Mouse (Mus musculus) MEL (cell line): Measurements from ENCODE around the gene Bcl6. TPM values are rescaled to one million over a fixed set of nuclear protein-coding genes. Genes with fewer than 3 reads are reported as not detected.

ENCODE experiments used
- DNase-seq: peaks from one replicate; pipeline ENCODE4 v3.0.0; 2011; ENCODE audit warnings: low read depth, low spot score
- H3K27ac ChIP-seq: 2 replicates; pipeline ENCODE4 v1.5.1; 2012; ENCODE audit warnings: low read depth, mild to moderate bottlenecking, control low read depth, low read length, moderate library complexity; ENCODE audit not compliant: control insufficient read depth
- H3K27me3 ChIP-seq, 2 experiments: fragments of 150-350 bp in 1 of 2; sonication (generic) in 1 of 2; 2 replicates each; pipeline ENCODE4 v1.6.1; 2012; ENCODE audit warnings: low read length in 2 of 2, mild to moderate bottlenecking in 2 of 2, improper control_type of control experiment in 1 of 2, moderate library complexity in 1 of 2; ENCODE audit not compliant: insufficient read depth in 2 of 2, control insufficient read depth in 1 of 2
- H3K36me3 ChIP-seq, 2 experiments: 2 replicates each; pipeline ENCODE4 v1.6.1; 2012 to 2014; ENCODE audit warnings: low read length in 2 of 2, improper control_type of control experiment in 1 of 2, inconsistent platforms in 1 of 2, mild to moderate bottlenecking in 1 of 2; ENCODE audit not compliant: insufficient read depth in 2 of 2, control insufficient read depth in 1 of 2
- H3K4me1 ChIP-seq, 2 experiments: fragments of 150-350 bp in 1 of 2; sonication (generic) in 1 of 2; 2 replicates each; pipeline ENCODE4 v1.6.1; 2012; ENCODE audit warnings: low read length in 2 of 2, improper control_type of control experiment in 1 of 2, mild to moderate bottlenecking in 1 of 2; ENCODE audit not compliant: insufficient read depth in 2 of 2, control insufficient read depth in 1 of 2
- H3K4me3 ChIP-seq, 2 experiments: fragments of 150-350 bp in 1 of 2; sonication (generic) in 1 of 2; 2 replicates each; pipeline ENCODE4 v1.5.1; 2012; ENCODE audit warnings: low read depth in 2 of 2, low read length in 2 of 2, mild to moderate bottlenecking in 2 of 2, moderate library complexity in 2 of 2, control low read depth in 1 of 2, improper control_type of control experiment in 1 of 2; ENCODE audit not compliant: control insufficient read depth in 1 of 2, insufficient read depth in 1 of 2
- H3K79me2 ChIP-seq: 2 replicates; pipeline ENCODE4 v1.6.1; 2012; ENCODE audit warnings: mild to moderate bottlenecking, low read length, moderate library complexity; ENCODE audit not compliant: control insufficient read depth, poor library complexity, insufficient read depth
- H3K9ac ChIP-seq: 2 replicates; pipeline ENCODE4 v1.6.1; 2012; ENCODE audit warnings: low read depth, mild to moderate bottlenecking, control low read depth, low read length, moderate library complexity; ENCODE audit not compliant: control insufficient read depth, poor library complexity, severe bottlenecking
- H3K9me3 ChIP-seq: fragments of 150-350 bp; sonication (generic); replicated peaks from 2 replicates; pipeline ENCODE4 v1.6.1; 2012; ENCODE audit warnings: mild to moderate bottlenecking, low read length, improper control_type of control experiment, moderate library complexity; ENCODE audit not compliant: insufficient read depth
- BHLHE40 ChIP-seq: IDR thresholded peaks from 2 replicates; pipeline ENCODE4 v1.6.1; 2012; ENCODE audit warnings: low read depth, mild to moderate bottlenecking, inconsistent platforms, low read length, improper control_type of control experiment, borderline replicate concordance
- E2F4 ChIP-seq: IDR thresholded peaks from 2 replicates; pipeline ENCODE4 v1.6.1; 2011; ENCODE audit warnings: low read depth, low read length, improper control_type of control experiment, borderline replicate concordance
- EP300 ChIP-seq, 2 experiments: IDR thresholded peaks; 2 replicates each; pipeline ENCODE4 v1.6.1; 2011; ENCODE audit warnings: improper control_type of control experiment in 2 of 2, low read length in 2 of 2, low read depth in 1 of 2, mild to moderate bottlenecking in 1 of 2
- GATA1 ChIP-seq: IDR thresholded peaks from 2 replicates; pipeline ENCODE4 v1.6.1; 2011; ENCODE audit warnings: low read depth, low read length, improper control_type of control experiment
- KAT2A ChIP-seq: conservative IDR thresholded peaks from 2 replicates; pipeline ENCODE4 v1.6.1; 2012; ENCODE audit warnings: low read depth, low read length, improper control_type of control experiment, inconsistent platforms
- MAFK ChIP-seq: IDR thresholded peaks from 2 replicates; pipeline ENCODE4 v1.6.1; 2011; ENCODE audit warnings: low read depth, mild to moderate bottlenecking, low read length, improper control_type of control experiment, borderline replicate concordance
- MXI1 ChIP-seq: IDR thresholded peaks from 2 replicates; pipeline ENCODE4 v1.6.1; 2011; ENCODE audit warnings: mild to moderate bottlenecking, low read depth, low read length, improper control_type of control experiment
- MYC ChIP-seq: IDR thresholded peaks from 2 replicates; pipeline ENCODE4 v1.6.1; 2011; ENCODE audit warnings: low read depth, mild to moderate bottlenecking, low read length, improper control_type of control experiment, moderate library complexity
- NELFE ChIP-seq: IDR thresholded peaks from 2 replicates; pipeline ENCODE4 v1.6.1; 2011; ENCODE audit warnings: low read depth, low read length, improper control_type of control experiment
- POLR2AphosphoS2 ChIP-seq: IDR thresholded peaks from 2 replicates; pipeline ENCODE4 v1.6.1; 2011; ENCODE audit warnings: low read length, improper control_type of control experiment
- POLR2AphosphoS5 ChIP-seq: IDR thresholded peaks from 2 replicates; pipeline ENCODE4 v1.6.1; 2012; ENCODE audit warnings: low read depth, borderline replicate concordance, mild to moderate bottlenecking, inconsistent platforms, low read length, moderate library complexity, mixed read lengths
- RAD21 ChIP-seq: IDR thresholded peaks from 2 replicates; pipeline ENCODE4 v1.6.1; 2011; ENCODE audit warnings: mild to moderate bottlenecking, low read depth, low read length, improper control_type of control experiment
- SMC3 ChIP-seq: IDR thresholded peaks from 2 replicates; pipeline ENCODE4 v1.6.1; 2011; ENCODE audit warnings: low read depth, low read length, improper control_type of control experiment
- TBP ChIP-seq: IDR thresholded peaks from 2 replicates; pipeline ENCODE4 v1.8.0; 2011; ENCODE audit warnings: low read depth, low read length, improper control_type of control experiment
- TCF12 ChIP-seq: IDR thresholded peaks from 2 replicates; pipeline ENCODE4 v1.6.1; 2014; ENCODE audit warnings: low read depth, mild to moderate bottlenecking, inconsistent platforms, low read length, improper control_type of control experiment, moderate library complexity
- UBTF ChIP-seq: IDR thresholded peaks from 2 replicates; pipeline ENCODE4 v1.6.1; 2012; ENCODE audit warnings: low read depth, mild to moderate bottlenecking, inconsistent platforms, low read length, improper control_type of control experiment, moderate library complexity, borderline replicate concordance; ENCODE audit not compliant: insufficient read depth
- ZMIZ1 ChIP-seq: IDR thresholded peaks from 2 replicates; pipeline ENCODE4 v1.6.1; 2012; ENCODE audit warnings: low read depth, mild to moderate bottlenecking, inconsistent platforms, low read length, improper control_type of control experiment, moderate library complexity
- polyA plus RNA-seq, 2 experiments: library from polyadenylated mRNA; stranded (reverse) in 1 of 2; unstranded in 1 of 2; fragments of >175 nt in 1 of 2; fragments of >200 nt in 1 of 2; gene quantifications; 2 replicates each; pipeline versions ENCODE4 v1.2.1 to v1.2.4; 2012; ENCODE audit warnings: low replicate concordance in 2 of 2, low read depth in 1 of 2; ENCODE audit not compliant: insufficient read length in 2 of 2, insufficient read depth in 1 of 2, missing spikeins in 1 of 2
- total RNA-seq: library from RNA; depleted of rRNA; stranded (reverse); fragments of 300-350 nt; gene quantifications from 2 replicates; pipeline ENCODE4 v1.2.3, GENCODE M21; 2012

The Bcl6 gene
- total and polyA plus RNA-seq, 3 experiments: not detected

DNA sequence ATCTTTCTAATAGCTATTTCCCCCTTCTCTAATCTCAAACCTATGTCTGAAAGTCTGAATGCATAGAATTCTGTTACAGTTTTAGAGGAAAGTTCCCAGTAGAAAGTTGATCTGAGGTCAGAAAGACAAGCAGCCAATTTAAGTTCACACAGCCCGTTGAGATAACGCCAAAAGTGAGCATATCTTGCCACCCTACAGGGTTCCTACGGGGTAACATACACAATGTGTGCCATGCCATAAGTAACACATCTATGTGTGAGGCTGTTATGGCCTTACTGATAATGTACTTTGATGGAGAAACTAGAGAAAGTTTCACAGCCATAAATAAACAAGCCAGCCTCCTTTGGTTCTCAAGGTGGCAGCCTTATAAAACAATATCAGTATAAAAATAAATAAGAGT, 25.7 kb upstream of the Bcl6 start (continued):
- TF ChIP-seq UBTF (no peak), SMC3 (no peak)

DNA sequence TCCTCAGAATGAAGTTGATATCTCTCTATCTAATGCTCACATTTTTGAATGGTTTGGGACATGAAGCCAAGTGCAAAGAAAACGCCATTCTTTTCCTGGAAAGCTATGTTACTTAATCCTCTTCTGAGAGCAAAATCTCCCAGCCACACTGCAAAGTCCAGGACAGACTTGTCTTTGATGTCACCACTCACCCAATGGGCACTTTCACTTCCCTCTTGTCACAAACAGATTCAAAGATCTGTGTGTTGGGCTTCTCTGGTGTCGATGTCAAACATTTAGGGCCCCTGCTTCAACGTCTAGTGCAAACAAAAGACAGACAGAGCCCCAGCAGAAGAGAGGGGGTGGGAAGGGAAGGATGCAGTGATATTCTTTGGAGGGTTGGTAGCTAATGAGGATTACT, 23.4 kb upstream of the Bcl6 start:
- Histone ChIP-seq H3K36me3 (no peaks in the 10 kb centered on the region), H3K4me3 (no peak overlapping the region), H3K79me2 (no peaks in the 10 kb centered on the region), H3K9ac (no peak overlapping the region), H3K27ac (no peak overlapping the region), H3K9me3 (no peaks in the 10 kb centered on the region), H3K27me3 (no peaks in the 10 kb centered on the region), H3K4me1 (no peaks in the 10 kb centered on the region)
- DNase-seq: no peak
- TF ChIP-seq POLR2AphosphoS2 (no peak), MAFK (no peak), TCF12 (no peak), UBTF (no peak), E2F4 (no peak), MXI1 (no peak), MYC (no peak), NELFE (no peak), BHLHE40 (no peak), TBP (no peak), EP300 (IDR thresholded peaks at IDR 0.05; ENCODE audit: low read depth in 1 of 2, low read length in 2 of 2) (no peak), KAT2A (no peak), GATA1 (no peak), ZMIZ1 (no peak), POLR2AphosphoS5 (no peak)

DNA sequence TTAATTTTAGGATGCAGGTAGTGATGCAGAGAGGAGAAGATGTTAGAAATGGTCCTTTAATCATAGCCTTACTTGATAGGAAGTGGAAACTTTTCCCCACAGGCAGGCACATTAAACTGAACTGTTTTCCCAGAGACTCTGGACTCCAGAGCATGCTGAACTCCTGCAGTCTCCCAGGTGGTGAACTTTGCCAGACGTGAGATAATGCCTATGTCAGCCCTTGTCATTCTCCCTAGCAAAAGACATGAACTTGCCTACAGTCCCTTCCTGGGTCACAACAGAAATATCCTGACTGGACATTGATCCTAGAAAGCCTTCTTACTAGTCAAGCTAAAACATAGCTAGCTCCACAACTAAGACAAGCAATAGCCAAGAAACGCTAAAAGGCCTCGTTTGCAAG, 22.7 kb upstream of the Bcl6 start:
- TF ChIP-seq UBTF (no peak), RAD21 (no peak)
- no peaks in the 10 kb centered on the region for H3K79me2 ChIP-seq
- H3K9ac ChIP-seq: no peak overlapping the region
- no peaks in the 10 kb centered on the region for H3K27me3 ChIP-seq
- no peaks in the 10 kb centered on the region for H3K36me3 ChIP-seq
- no peak for DNase-seq
- no peak overlapping the region for H3K4me3 ChIP-seq
- no peaks in the 10 kb centered on the region for H3K9me3 ChIP-seq
- no peak overlapping the region for H3K27ac ChIP-seq
- no peaks in the 10 kb centered on the region for H3K4me1 ChIP-seq
